Mouse (Mus musculus): ENCODE data around the gene Olfr521. TPM values are rescaled to one million over a fixed set of nuclear protein-coding genes. Genes with fewer than 3 reads are reported as not detected.
A peak's percentile ranks its signal among the peaks of the same experiment; 100 is the strongest.
"Not testable (repeated sequence)": the region's sequence is repeated elsewhere in the genome, so short reads cannot be mapped to it uniquely, and the experiment has no call there.

Olfr521 gene
- polyA plus RNA-seq, 1 experiment from 2014 or later, result not detected

DNA sequence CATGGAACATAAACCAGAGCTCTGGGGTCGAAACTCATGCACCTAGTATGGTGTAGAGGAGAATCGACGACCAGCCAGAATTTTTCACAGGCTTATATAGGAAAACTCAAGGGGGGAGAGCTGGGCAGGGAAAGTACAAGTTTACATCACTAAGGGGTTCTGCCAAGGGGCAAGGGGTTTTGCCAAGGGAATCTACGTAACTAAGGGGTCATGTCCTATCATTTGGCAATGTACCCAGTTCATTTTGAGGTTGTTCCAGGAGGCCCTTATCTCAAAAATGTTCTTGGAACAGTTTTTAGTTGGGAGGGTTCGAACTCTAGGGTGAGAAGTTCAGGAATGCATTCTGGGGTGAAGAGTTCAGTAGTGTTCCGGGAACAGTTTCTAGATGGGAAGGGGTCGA lies 43.7 kb downstream of the Olfr521 start:
- H3K4me2 ChIP-seq; H3K4me3 ChIP-seq (replicated peaks); H3K27me3 ChIP-seq; H3K9ac ChIP-seq; H3K9me3 ChIP-seq (replicated peaks); H3K27ac ChIP-seq (replicated peaks); ATAC-seq (ENCODE audit: insufficient read depth): not testable (repeated sequence)
- Histone ChIP-seq H3K4me1 (replicated peaks) (peaks cover 34% of the 10 kb centered on the region), H3K36me3 (replicated peaks) (peaks cover 19% of the 10 kb centered on the region)
- WGBS (ENCODE audit: insufficient replicate concordance), result 69% methylated on average over 7 of the region's 7 CpGs

DNA sequence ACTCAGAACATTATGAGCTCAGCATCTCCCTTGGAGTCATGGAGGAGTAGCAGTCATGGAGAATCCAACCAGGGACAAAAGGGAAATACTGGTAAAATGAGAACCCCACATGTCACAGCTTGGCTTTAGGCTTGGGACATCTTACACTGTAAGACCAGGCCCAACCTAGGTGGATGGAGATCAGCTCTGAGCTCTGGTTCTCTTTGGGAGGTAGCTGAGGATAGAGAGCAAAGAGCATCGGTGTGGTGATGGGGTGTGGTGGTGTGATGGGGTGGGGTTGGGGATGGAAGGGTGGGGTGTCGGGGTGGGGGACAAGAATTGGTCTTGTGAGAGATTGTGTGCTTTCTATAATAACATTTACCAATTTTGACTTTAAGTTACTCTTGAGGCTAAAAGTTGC lies 47.5 kb downstream of the Olfr521 start:
- Histone ChIP-seq H3K27me3 (no peaks in the 10 kb centered on the region), H3K9me3 (replicated peaks) (no peaks in the 10 kb centered on the region), H3K9ac (no peak overlapping the region), H3K27ac (replicated peaks) (no peak overlapping the region), H3K36me3 (replicated peaks) (peaks cover 50% of the 10 kb centered on the region), H3K4me3 (replicated peaks) (no peak overlapping the region), H3K4me2 (no peak overlapping the region), H3K4me1 (replicated peaks) (peaks cover 9% of the 10 kb centered on the region)
- ATAC-seq (ENCODE audit: insufficient read depth), result no peak
- 51% methylated on average over 2 of the region's 2 CpGs for WGBS (ENCODE audit: insufficient replicate concordance)

DNA sequence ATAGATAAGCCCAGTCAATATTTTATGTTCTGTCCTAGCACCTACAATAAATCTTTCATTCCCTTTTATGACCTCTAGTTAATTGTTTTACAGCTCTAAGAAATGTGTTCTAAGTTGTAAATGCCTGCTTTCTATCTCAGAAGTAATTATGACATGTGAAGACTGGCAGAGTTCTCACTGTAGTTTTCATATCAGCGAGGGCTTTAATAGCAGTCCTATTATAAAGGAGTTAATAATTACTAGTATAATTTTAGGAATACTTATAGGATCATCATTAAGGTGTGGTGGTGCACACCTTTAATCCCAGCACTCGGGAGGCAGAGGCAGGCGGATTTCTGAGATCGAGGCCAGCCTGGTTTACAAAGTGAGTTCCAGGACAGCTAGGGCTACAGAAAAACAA lies 48.4 kb downstream of the Olfr521 start:
- Histone ChIP-seq H3K9ac (no peak overlapping the region), H3K4me3 (replicated peaks) (no peak overlapping the region), H3K4me1 (replicated peaks) (peaks cover 9% of the 10 kb centered on the region), H3K9me3 (replicated peaks) (no peaks in the 10 kb centered on the region), H3K27ac (replicated peaks) (no peak overlapping the region), H3K36me3 (replicated peaks) (peaks cover 53% of the 10 kb centered on the region), H3K27me3 (no peaks in the 10 kb centered on the region), H3K4me2 (no peak overlapping the region)
- no peak for ATAC-seq (ENCODE audit: insufficient read depth)
- whole genome bisulfite sequencing (ENCODE audit: insufficient replicate concordance), result 90% methylated on average over 4 of the region's 4 CpGs

DNA sequence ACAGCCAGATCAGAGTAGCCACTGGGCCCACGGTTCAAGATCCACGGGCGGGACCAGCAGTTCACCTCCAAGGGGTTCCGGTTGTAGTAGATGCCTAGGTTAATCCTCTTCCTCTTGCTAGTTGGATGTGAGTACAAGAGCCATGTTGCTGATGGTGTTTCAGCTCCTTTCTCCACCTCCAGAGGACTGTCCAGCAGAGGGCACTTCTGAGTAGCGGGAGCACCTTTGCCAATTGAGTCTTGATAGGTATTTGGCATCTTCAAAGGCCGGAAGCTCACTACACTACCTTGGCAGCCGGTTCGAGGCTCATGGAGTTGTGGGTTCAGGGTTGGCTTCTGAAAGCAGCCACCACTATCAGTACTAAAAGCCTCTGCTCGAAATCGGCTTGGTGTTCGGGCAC lies 50.1 kb downstream of the Olfr521 start:
- H3K9me3 ChIP-seq (replicated peaks), result no peaks in the 10 kb centered on the region
- peaks cover 14% of the 10 kb centered on the region for H3K4me1 ChIP-seq (replicated peaks)
- H3K4me2 ChIP-seq, result no peak overlapping the region
- H3K4me3 ChIP-seq (replicated peaks), result no peak overlapping the region
- no peaks in the 10 kb centered on the region for H3K27me3 ChIP-seq
- 83% methylated on average over 11 of the region's 11 CpGs for WGBS (ENCODE audit: insufficient replicate concordance)
- H3K9ac ChIP-seq, result no peak overlapping the region
- H3K36me3 ChIP-seq (replicated peaks), result peaks cover 60% of the 10 kb centered on the region
- no peak for ATAC-seq (ENCODE audit: insufficient read depth)
- no peak overlapping the region for H3K27ac ChIP-seq (replicated peaks)

DNA sequence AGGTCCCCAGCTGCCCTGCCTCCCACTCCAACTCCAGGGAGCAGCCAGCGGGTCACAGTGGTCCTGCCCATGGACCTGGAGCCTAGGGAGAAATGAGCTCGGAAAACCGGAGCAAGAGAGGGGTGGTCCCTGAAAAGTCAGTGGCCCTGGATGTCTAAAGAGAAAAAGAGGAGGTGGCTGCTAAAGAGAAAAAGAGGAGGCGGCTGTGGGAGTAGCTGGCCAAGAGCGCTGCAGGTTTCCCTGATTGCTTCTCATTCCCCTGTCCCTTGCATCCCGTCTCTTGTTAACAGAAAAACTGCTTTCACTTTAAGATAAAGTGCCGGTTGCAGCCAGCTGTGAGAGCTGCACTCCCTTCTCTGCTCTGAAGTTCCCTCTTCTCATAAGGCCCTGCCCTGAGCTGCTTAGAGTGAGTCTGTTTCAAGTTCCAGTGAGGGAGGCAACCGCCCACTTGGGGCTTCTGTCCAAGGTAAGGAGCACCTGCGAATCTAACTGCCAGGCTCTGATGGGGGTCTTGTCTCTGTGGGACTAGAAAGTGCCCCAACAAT lies 54.9 kb downstream of the Olfr521 start:
- H3K4me3 ChIP-seq (replicated peaks); H3K9me3 ChIP-seq (replicated peaks); H3K27me3 ChIP-seq; ATAC-seq (ENCODE audit: insufficient read depth); H3K9ac ChIP-seq: not testable (repeated sequence)
- Histone ChIP-seq H3K27ac (replicated peaks) (peak overlapping the region; percentile 53; the same call in 1 of the 2 replicates), H3K4me2 (peak overlapping the region; percentile 42), H3K36me3 (replicated peaks) (peaks cover 51% of the 10 kb centered on the region), H3K4me1 (replicated peaks) (peaks cover 26% of the 10 kb centered on the region)
- 22% methylated on average over 9 of the region's 9 CpGs for WGBS (ENCODE audit: insufficient replicate concordance)

Other genes starting within 250 kb of the Olfr521 start
- gene Arrb1, start 228.0 kb upstream of the Olfr521 start, polyA plus RNA-seq (2015; fragmentation: Nextera tagmentation; extraction: Ambion mirVana), result 97.2 and 101 TPM in 2 replicates
- gene Tpbgl, start 136.4 kb upstream of the Olfr521 start, polyA plus RNA-seq (2015; fragmentation: Nextera tagmentation; extraction: Ambion mirVana), result 0.41 and 0.44 TPM in 2 replicates
- gene Slco2b1, start 52.2 kb upstream of the Olfr521 start, polyA plus RNA-seq (2015; fragmentation: Nextera tagmentation; extraction: Ambion mirVana), result 0.18 and 0.31 TPM in 2 replicates
- gene Olfr520, start 33.2 kb upstream of the Olfr521 start, polyA plus RNA-seq (2015; fragmentation: Nextera tagmentation; extraction: Ambion mirVana), result not detected in 2 replicates
- gene Neu3, start 64.9 kb downstream of the Olfr521 start, polyA plus RNA-seq (2015; fragmentation: Nextera tagmentation; extraction: Ambion mirVana), result 4.9 and 5.4 TPM in 2 replicates
- gene Xrra1, start 95.6 kb downstream of the Olfr521 start, polyA plus RNA-seq (2015; fragmentation: Nextera tagmentation; extraction: Ambion mirVana), result not detected in 2 replicates
- gene Spcs2, start 100.0 kb downstream of the Olfr521 start, polyA plus RNA-seq (2015; fragmentation: Nextera tagmentation; extraction: Ambion mirVana), result 169 and 193 TPM in 2 replicates
- 1.6 and 2.0 TPM in 2 replicates for gene Rnf169, start 216.9 kb downstream of the Olfr521 start, polyA plus RNA-seq (2015; fragmentation: Nextera tagmentation; extraction: Ambion mirVana)
- gene Chrdl2, start 242.7 kb downstream of the Olfr521 start, polyA plus RNA-seq (2015; fragmentation: Nextera tagmentation; extraction: Ambion mirVana), result not detected in 2 replicates